7 mouse cellular contexts compared by ENCODE assay signal in the genomic region with DNA sequence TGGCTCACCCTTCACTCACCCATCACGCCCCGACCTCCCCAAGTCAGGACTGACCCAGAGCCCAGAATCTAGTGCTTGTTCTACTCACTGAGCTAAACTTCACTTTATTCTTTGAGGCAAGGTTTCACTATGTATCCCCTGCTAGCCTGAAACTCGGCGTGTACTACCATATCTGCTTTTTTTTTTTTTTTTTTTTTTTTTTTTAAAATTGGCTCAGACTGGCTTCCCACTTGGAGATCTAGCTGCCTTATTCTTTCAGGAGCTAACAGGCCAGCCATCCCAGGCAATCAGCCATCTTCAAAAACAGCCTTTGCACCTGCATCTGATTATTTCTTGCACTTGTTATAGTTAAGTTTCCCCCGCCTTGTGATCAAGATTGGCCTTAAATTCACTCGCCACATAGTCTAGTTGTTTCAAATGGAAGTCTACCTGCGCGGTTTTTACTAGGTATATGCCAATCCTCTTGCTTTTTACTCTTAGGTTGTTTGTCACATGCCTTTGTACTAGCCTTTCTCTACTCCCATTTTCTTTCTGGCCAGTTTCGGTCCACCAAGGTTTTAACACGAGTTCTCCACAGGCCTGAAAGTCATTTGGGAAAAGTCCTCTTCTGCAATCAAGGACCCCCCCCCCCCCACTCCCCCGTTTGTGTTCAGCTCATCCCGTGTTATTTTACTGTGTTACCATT. TPM values are rescaled to one million over a fixed set of nuclear protein-coding genes. Genes with fewer than 3 reads are reported as not detected.
DNase-seq lines count a peak whose midpoint lies in the region; ATAC-seq lines count a peak whose summit lies in the region.

No protein-coding gene starts in this region.

- 37% methylated on average over 12 of the region's 12 CpGs for WGBS in embryonic facial prominence, embryonic 10.5 days
- 37% methylated on average over 12 of the region's 12 CpGs for WGBS in neural tube, embryonic 14.5 days

- no peaks in the 10 kb centered on the region for H3K36me3 ChIP-seq in megakaryocyte, embryonic 14.5 days (replicated peaks; ENCODE audit: low read length)
- H3K36me3 ChIP-seq in embryonic facial prominence, embryonic 10.5 days (replicated peaks), result no peaks in the 10 kb centered on the region
- no peaks in the 10 kb centered on the region for H3K36me3 ChIP-seq in neural tube, embryonic 14.5 days (ENCODE audit: control insufficient read depth, insufficient read depth, low read length)

- H3K27ac ChIP-seq in embryonic facial prominence, embryonic 10.5 days (replicated peaks), result peak overlapping the region; percentile 95
- H3K27ac ChIP-seq in neural tube, embryonic 14.5 days (ENCODE audit: low read depth, low read length), result peak overlapping the region; percentile 72

- no peak for ATAC-seq in megakaryocyte, adult 5-6 weeks (ENCODE audit: poor library complexity, severe bottlenecking)
- no peak for ATAC-seq in neural tube, embryonic 14.5 days (ENCODE audit: low read depth)
- ATAC-seq in monocyte, adult 5-6 weeks (replicated peaks; ENCODE audit: insufficient number of reproducible peaks, low FRiP score, low TSS enrichment, poor library complexity, severe bottlenecking), result no peak

- H3K27me3 ChIP-seq in megakaryocyte, embryonic 14.5 days (replicated peaks), result no peaks in the 10 kb centered on the region
- no peaks in the 10 kb centered on the region for H3K27me3 ChIP-seq in embryonic facial prominence, embryonic 10.5 days (replicated peaks; ENCODE audit: low read depth, poor library complexity, severe bottlenecking)
- no peaks in the 10 kb centered on the region for H3K27me3 ChIP-seq in neural tube, embryonic 14.5 days (ENCODE audit: control insufficient read depth, insufficient read depth, low read length)

- peaks cover 21% of the 10 kb centered on the region for H3K4me1 ChIP-seq in megakaryocyte, embryonic 14.5 days
- peaks cover 31% of the 10 kb centered on the region for H3K4me1 ChIP-seq in embryonic facial prominence, embryonic 10.5 days
- peaks cover 5% of the 10 kb centered on the region; the same call in 1 of the 2 replicates for H3K4me1 ChIP-seq in neural tube, embryonic 14.5 days (ENCODE audit: control insufficient read depth, insufficient read depth, low read length)

- peak overlapping the region; percentile 97 for H3K4me3 ChIP-seq in megakaryocyte, embryonic 14.5 days (replicated peaks)
- H3K4me3 ChIP-seq in embryonic facial prominence, embryonic 10.5 days, result peak overlapping the region; percentile 91
- peak overlapping the region; percentile 93 for H3K4me3 ChIP-seq in neural tube, embryonic 14.5 days (ENCODE audit: low read depth, low read length)

- peak overlapping the region; percentile 77; the same call in 1 of the 2 replicates for H3K9ac ChIP-seq in neural tube, embryonic 14.5 days (replicated peaks; ENCODE audit: low read depth, low read length)

- no peaks in the 10 kb centered on the region for H3K9me3 ChIP-seq in megakaryocyte, embryonic 14.5 days
- no peaks in the 10 kb centered on the region for H3K9me3 ChIP-seq in embryonic facial prominence, embryonic 10.5 days
- no peaks in the 10 kb centered on the region for H3K9me3 ChIP-seq in neural tube, embryonic 14.5 days (ENCODE audit: control insufficient read depth, low read length)

- DNase-seq in embryonic facial prominence, embryonic 10.5 days (ENCODE audit: low spot score), result no peak
- peak; percentile 15 for DNase-seq in induced T-regulatory cell, adult 2 months (ENCODE audit: low read depth)
- no peak for DNase-seq in urinary bladder, adult 2 months (ENCODE audit: low spot score)

- peak overlapping the region; percentile 81 for H3K4me2 ChIP-seq in neural tube, embryonic 14.5 days (ENCODE audit: low read depth, low read length)

RNA-seq across cellular contexts. Expression of a gene that starts 0.8 kb away (rescaled TPM):
- 0.40 TPM in 1 of 2 replicates, not detected in the other for polyA plus RNA-seq in megakaryocyte, embryonic 14.5 days (2012; ENCODE audit: insufficient read depth, low replicate concordance)
- total RNA-seq in megakaryocyte, adult 5-6 weeks (2015), result 4.1 and 7.5 TPM in 2 replicates
- total RNA-seq in megakaryocyte, adult 5-6 weeks (2017), result 4.2 and 4.8 TPM in 2 replicates
- 15.6 and 17.4 TPM in 2 replicates for polyA plus RNA-seq in embryonic facial prominence, embryonic 10.5 days (2016; fragmentation: Nextera tagmentation; extraction: Ambion mirVana)
- 13.3 and 13.5 TPM in 2 replicates for polyA plus RNA-seq in neural tube, embryonic 14.5 days (2014; fragmentation: Nextera tagmentation; extraction: Ambion mirVana)
- polyA plus RNA-seq in urinary bladder, adult 2 months (2012; rRNA removed), result 6.5 and 7.0 TPM in 2 replicates
- 0.57 to 5.4 TPM (median 0.85 TPM) in 3 replicates for total RNA-seq in monocyte, adult 5-6 weeks (2017)

RNA-seq across cellular contexts. Expression of a gene that starts 1.0 kb away (rescaled TPM):
- polyA plus RNA-seq in megakaryocyte, embryonic 14.5 days (2012; ENCODE audit: insufficient read depth, low replicate concordance), result 0.10 and 0.49 TPM in 2 replicates
- 18.0 and 19.0 TPM in 2 replicates for total RNA-seq in megakaryocyte, adult 5-6 weeks (2015)
- total RNA-seq in megakaryocyte, adult 5-6 weeks (2017), result 32.4 and 38.7 TPM in 2 replicates
- 10.1 and 11.1 TPM in 2 replicates for polyA plus RNA-seq in embryonic facial prominence, embryonic 10.5 days (2016; fragmentation: Nextera tagmentation; extraction: Ambion mirVana)
- 37.9 and 38.9 TPM in 2 replicates for polyA plus RNA-seq in neural tube, embryonic 14.5 days (2014; fragmentation: Nextera tagmentation; extraction: Ambion mirVana)
- 9.2 and 9.6 TPM in 2 replicates for polyA plus RNA-seq in urinary bladder, adult 2 months (2012; rRNA removed)
- 12.7 to 31.5 TPM (median 27.3 TPM) in 3 replicates for total RNA-seq in monocyte, adult 5-6 weeks (2017)
